Mouse (Mus musculus): ENCODE measurements around the gene Pls1. TPM values are rescaled to one million over a fixed set of nuclear protein-coding genes. Genes with fewer than 3 reads are reported as not detected.

Pls1 gene
- polyA plus RNA-seq, 1 experiment: 14.4 TPM

DNA sequence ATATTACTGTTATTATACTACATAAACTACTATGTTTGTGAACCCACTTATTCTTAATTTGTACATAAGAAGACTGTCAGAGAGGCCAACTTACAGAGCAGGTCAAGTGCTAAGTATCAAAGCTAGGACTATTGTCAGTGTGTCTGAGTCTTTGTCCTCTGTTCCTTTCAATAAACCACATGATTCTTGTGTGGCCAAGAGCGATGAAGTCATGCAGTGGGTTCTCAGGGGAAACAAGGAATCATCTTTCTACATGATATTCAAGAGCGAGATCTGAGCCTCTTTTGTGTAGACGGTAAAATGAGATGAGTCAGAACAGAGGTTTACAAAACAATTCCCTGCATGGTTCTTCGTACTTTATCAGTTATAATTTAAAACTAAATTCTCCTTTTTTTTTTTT, 35.5 kb downstream of the Pls1 start:
- Histone ChIP-seq H3K4me1 (peaks cover 87% of the 10 kb centered on the region), H3K36me3 (replicated peaks; ENCODE audit: low read length) (peaks cover 62% of the 10 kb centered on the region), H3K4me3 (replicated peaks) (no peak overlapping the region), H3K27me3 (replicated peaks) (no peaks in the 10 kb centered on the region), H3K9me3 (no peaks in the 10 kb centered on the region; the same call in 1 of the 2 replicates)
- TF ChIP-seq FLI1 (IDR thresholded peaks at IDR 0.05; ENCODE audit: low read length): no peak
- no peak for TF ChIP-seq GATA1 (IDR thresholded peaks at IDR 0.05; ENCODE audit: borderline replicate concordance, low read length)

- H3K27me3 ChIP-seq (replicated peaks): no peaks in the 10 kb centered on the region
- peaks cover 44% of the 10 kb centered on the region for H3K36me3 ChIP-seq (replicated peaks; ENCODE audit: low read length)
- H3K9me3 ChIP-seq: no peaks in the 10 kb centered on the region
- H3K4me3 ChIP-seq (replicated peaks): peak overlapping the region; percentile 62
- TF ChIP-seq FLI1 (IDR thresholded peaks at IDR 0.05; ENCODE audit: low read length) (no peak), GATA1 (IDR thresholded peaks at IDR 0.05; ENCODE audit: borderline replicate concordance, low read length) (no peak)
- H3K4me1 ChIP-seq: peaks cover 95% of the 10 kb centered on the region
These were observed 39.7 kb downstream of the Pls1 start for GRCm38 (mm10) chr9:95805449-95805848.

DNA sequence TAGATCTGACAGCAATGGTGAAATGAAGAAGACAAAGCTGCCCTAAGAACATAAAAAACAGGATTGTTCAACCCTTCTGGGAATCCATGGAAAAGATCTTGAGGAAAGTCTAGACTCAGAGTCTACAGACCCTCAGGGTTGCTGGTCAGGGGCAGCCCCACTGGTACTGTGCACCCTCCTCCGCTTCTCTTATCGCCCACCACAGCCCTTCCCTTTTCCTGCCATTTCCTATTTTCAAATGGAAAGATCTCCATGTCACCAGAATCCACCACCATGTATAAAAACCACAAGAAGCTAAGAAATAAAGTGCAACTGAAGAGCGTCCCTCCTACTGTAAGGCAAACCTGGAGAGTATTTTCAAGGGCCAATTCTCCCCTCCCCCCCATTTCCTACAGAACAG, 41.3 kb downstream of the Pls1 start:
- peaks cover 55% of the 10 kb centered on the region for H3K36me3 ChIP-seq (replicated peaks; ENCODE audit: low read length)
- TF ChIP-seq GATA1 (IDR thresholded peaks at IDR 0.05; ENCODE audit: borderline replicate concordance, low read length): peak; percentile 58; the same call in 1 of the 3 replicates
- TF ChIP-seq FLI1 (IDR thresholded peaks at IDR 0.05; ENCODE audit: low read length): no peak
- H3K4me3 ChIP-seq (replicated peaks): peak overlapping the region; percentile 87
- no peaks in the 10 kb centered on the region for H3K27me3 ChIP-seq (replicated peaks)
- no peaks in the 10 kb centered on the region for H3K9me3 ChIP-seq
- H3K4me1 ChIP-seq: peaks cover 95% of the 10 kb centered on the region

- Histone ChIP-seq H3K9me3 (no peaks in the 10 kb centered on the region), H3K4me3 (replicated peaks) (peak overlapping the region; percentile 88), H3K36me3 (replicated peaks; ENCODE audit: low read length) (peaks cover 65% of the 10 kb centered on the region), H3K27me3 (replicated peaks) (no peaks in the 10 kb centered on the region), H3K4me1 (peaks cover 87% of the 10 kb centered on the region)
- no peak; the same call in 1 of the 3 replicates for TF ChIP-seq GATA1 (IDR thresholded peaks at IDR 0.05; ENCODE audit: borderline replicate concordance, low read length)
These were observed 43.3 kb downstream of the Pls1 start for GRCm38 (mm10) chr9:95801610-95802451.

- TF ChIP-seq FLI1 (IDR thresholded peaks at IDR 0.05; ENCODE audit: low read length): no peak
- TF ChIP-seq GATA1 (IDR thresholded peaks at IDR 0.05; ENCODE audit: borderline replicate concordance, low read length): no peak
- Histone ChIP-seq H3K36me3 (replicated peaks; ENCODE audit: low read length) (peaks cover 79% of the 10 kb centered on the region), H3K4me3 (replicated peaks) (no peak overlapping the region), H3K4me1 (peaks cover 69% of the 10 kb centered on the region), H3K9me3 (no peaks in the 10 kb centered on the region), H3K27me3 (replicated peaks) (no peaks in the 10 kb centered on the region)
These were observed 48.8 kb downstream of the Pls1 start for GRCm38 (mm10) chr9:95796323-95796722.

DNA sequence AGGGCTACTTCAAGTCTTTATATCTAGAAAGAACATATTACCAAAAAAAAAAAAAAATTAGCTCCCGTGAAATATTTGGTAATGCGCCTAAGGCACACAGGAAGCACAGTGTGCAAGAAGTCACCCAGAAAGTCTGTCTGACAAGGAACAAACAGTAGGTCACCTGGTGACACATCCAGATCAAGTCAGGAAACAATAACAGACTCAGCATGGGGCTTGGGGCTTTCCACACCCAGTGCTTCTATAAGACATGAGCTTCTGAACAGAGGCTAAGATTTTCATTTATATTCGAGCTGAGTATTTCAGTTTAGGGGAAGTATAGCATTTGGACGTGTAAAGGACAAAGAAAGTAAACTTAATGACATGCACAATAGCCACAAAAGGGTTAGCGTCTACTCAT, 49.3 kb downstream of the Pls1 start:
- no peaks in the 10 kb centered on the region for H3K9me3 ChIP-seq
- peaks cover 78% of the 10 kb centered on the region for H3K36me3 ChIP-seq (replicated peaks; ENCODE audit: low read length)
- H3K4me1 ChIP-seq: peaks cover 68% of the 10 kb centered on the region
- TF ChIP-seq GATA1 (IDR thresholded peaks at IDR 0.05; ENCODE audit: borderline replicate concordance, low read length) (no peak), FLI1 (IDR thresholded peaks at IDR 0.05; ENCODE audit: low read length) (no peak)
- H3K27me3 ChIP-seq (replicated peaks): no peaks in the 10 kb centered on the region
- H3K4me3 ChIP-seq (replicated peaks): no peak overlapping the region

DNA sequence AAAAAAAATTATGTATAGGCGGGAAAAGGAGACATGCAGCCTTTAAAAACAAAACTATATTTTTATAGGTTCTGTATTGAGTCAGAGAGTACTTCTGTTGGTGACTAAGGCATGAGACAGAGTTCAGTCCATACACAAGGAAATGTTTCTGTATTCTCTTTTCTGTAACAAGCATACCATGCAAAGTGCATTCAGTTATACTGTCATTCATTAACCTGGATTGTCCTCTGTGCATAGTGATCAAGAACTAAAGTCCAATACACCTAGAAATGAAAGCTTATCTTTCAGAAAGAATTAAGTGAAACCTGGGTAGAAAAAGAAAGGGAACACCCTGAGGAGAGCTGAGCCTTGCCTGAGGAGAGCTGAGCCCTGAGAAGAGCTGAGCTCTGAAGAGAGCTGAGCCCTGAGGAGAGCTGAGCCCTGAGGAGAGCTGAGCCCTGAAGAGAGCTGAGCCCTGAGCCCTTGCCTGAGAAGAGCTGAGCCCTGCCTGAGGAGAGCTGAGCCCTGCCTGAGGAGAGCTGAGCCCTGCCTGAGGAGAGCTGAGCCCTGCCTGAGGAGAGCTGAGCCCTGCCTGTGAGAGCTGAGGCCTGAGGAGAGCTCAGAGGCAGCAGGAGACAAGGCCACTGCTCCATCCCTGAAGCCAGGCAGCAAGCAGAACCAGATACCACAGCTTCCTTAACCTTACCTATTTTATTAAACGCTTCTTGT, 49.9 kb downstream of the Pls1 start:
- TF ChIP-seq GATA1 (IDR thresholded peaks at IDR 0.05; ENCODE audit: borderline replicate concordance, low read length) (no peak), FLI1 (IDR thresholded peaks at IDR 0.05; ENCODE audit: low read length) (no peak)
- Histone ChIP-seq H3K4me3 (replicated peaks) (peak overlapping the region; percentile 74), H3K36me3 (replicated peaks; ENCODE audit: low read length) (peaks cover 77% of the 10 kb centered on the region), H3K4me1 (peaks cover 65% of the 10 kb centered on the region), H3K27me3 (replicated peaks) (no peaks in the 10 kb centered on the region), H3K9me3 (no peaks in the 10 kb centered on the region)

GRCm38 (mm10) chr9:95793986-95794744, 50.9 kb downstream of the Pls1 start:
- Histone ChIP-seq H3K9me3 (no peaks in the 10 kb centered on the region), H3K4me3 (replicated peaks) (no peak overlapping the region), H3K27me3 (replicated peaks) (no peaks in the 10 kb centered on the region), H3K36me3 (replicated peaks; ENCODE audit: low read length) (peaks cover 77% of the 10 kb centered on the region), H3K4me1 (peaks cover 55% of the 10 kb centered on the region)
- TF ChIP-seq FLI1 (IDR thresholded peaks at IDR 0.05; ENCODE audit: low read length) (no peak), GATA1 (IDR thresholded peaks at IDR 0.05; ENCODE audit: borderline replicate concordance, low read length) (no peak)

DNA sequence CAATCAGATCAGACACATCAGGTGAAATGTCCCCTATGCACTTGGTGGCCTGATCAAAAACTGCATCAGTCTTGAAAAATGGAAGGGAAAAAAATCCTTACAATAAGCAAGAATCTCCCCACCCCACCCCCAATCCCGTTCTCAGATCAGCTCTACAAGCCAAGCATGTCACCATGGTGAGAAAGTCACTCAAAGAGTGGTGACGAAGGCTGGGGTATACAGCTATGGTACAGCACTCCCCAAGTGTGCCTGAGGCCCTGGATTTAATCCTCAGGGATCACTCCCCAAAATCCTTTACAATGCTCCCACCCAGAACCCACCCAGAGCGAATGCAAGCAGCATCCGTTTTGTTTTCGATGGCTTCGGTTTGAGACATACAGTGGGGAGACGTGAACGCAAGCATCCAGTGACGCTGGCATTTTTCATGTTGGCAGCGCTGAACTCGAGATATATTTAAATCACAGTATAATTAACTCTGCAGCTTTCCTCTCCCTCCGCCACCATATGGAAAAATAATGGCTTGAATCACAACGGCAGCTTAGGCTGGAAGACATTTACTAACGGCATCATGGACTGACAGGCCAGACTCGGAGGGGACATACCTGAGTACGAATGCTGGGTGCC, 60.1 kb downstream of the Pls1 start:
- H3K4me1 ChIP-seq: peaks cover 24% of the 10 kb centered on the region
- no peak overlapping the region for H3K4me3 ChIP-seq (replicated peaks)
- peaks cover 96% of the 10 kb centered on the region for H3K36me3 ChIP-seq (replicated peaks; ENCODE audit: low read length)
- no peaks in the 10 kb centered on the region for H3K9me3 ChIP-seq
- TF ChIP-seq GATA1 (IDR thresholded peaks at IDR 0.05; ENCODE audit: borderline replicate concordance, low read length): no peak
- no peak for TF ChIP-seq FLI1 (IDR thresholded peaks at IDR 0.05; ENCODE audit: low read length)
- H3K27me3 ChIP-seq (replicated peaks): no peaks in the 10 kb centered on the region
